Mouse (Mus musculus): ENCODE data around the gene Mid1ip1.

Gene Mid1ip1

DNA sequence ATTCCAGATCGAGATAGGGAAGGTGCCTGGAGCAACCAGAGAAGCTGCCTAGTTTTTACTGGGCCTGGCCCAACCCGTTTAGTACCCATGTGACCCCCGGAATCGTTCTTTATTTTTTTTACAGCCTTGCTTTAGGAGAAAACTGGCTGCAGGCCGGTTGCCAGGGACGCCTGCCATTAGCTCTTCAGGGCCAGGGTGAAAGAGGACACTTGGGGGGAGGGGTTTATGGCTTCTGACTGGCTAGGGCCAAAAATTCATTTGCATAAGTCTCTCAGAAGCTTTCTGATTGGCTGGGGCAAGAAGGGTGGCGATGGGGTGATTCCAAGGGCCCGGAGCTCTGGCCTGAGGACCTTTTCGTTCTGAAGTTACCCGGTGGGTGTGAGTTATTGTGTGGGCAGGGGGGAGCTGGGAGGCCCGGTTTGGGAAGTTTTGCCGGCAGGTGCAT is at the start of gene Mid1ip1:
Gene Mid1ip1 (plus strand): TSS at position 318 of the 445 bp plus-strand sequence.
- DNase-seq (ENCODE audit: low spot score in 2 of 2): peak; percentile 25 to 32

DNA sequence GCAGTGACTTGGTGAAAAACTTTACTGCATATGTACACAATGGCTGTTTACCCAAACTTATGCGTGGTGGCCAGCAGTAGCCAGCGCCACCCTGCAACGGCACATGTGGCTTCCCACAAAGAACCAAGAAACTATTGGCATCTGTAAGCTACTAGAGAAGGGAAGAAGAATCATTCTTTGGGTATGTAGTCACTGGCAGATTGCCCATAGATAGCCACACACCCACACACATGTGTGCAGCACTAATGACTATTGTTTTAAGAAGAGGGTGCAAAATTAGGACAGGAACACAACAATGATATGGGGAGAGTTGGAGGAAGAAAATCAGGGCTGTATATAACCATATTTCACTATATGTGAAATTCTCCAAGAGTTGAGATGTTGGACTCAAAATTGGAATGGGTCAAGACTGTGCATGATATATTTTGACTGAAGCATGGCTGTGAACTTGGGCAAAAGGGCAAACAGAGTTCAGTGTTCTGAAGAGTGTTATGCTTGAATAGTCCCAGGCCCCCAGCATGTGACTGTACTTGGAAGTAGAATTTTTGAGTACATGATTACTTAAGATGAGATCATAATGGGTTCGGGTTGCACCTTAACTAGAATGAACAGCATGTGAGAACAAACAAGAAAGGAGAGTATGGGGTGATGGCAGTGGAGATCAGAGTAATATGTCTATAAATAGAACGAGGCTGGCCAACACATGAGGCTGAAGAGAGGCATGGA is 20.2 kb upstream of the Mid1ip1 start:
- no peak for DNase-seq (ENCODE audit: low spot score in 2 of 2)

DNA sequence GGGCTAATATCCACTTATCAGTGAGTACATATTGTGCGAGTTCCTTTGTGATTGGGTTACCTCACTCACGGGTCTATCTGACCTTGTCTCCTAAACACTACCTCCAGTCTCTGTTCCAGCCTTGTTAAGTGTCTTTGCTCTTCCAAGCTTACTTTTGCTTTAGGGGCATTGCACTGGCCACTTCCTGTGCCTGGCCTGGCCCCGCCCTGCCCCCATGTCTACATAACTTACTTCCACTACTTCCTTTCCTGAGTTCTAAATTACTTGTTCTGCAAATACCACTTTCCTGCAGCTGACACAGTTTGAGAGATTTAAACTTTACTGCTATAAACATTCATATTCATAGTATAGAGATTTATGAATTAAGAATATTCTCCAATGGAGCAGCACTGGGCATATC is 8.1 kb upstream of the Mid1ip1 start:
- no peak for DNase-seq (ENCODE audit: low spot score in 2 of 2)

DNA sequence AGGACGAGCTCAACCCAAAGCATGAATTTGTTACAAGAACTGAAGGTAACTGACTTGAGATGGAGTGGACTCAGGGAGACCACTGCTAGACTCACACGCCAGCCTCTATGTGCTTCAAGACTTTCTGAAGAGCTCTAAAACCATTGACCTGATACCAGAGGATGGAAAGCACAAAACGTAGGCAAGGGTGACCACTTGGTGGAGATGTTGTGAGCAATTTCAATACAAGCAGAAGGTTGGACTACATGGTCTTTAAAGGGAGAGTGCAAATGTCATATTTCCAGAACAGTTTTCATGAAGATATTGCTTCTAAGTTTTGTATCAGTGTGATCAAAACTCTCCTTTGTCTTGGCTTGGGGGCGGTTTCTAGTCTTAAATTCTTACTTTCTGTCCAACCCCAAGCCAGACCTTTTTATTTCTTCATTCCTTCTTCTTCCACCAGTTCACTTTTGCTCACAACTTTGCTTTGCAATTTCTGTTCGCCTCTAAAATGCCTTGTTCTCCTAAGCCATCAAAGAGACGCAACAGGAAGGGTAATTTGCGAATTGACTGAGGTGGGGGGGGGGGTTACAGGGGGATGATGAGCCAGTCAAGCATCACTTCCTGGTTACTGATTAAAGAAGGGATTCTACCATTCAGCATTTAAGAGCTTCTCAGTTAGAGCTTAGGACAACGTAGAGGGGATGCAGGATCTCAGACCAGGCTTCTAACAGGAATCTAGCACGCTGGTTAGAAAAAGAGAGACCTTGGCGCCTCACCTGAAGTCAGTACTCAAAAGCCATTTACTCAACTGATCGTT is 775 bp upstream of the Mid1ip1 start:
- DNase-seq (ENCODE audit: low spot score in 2 of 2): no peak

DNA sequence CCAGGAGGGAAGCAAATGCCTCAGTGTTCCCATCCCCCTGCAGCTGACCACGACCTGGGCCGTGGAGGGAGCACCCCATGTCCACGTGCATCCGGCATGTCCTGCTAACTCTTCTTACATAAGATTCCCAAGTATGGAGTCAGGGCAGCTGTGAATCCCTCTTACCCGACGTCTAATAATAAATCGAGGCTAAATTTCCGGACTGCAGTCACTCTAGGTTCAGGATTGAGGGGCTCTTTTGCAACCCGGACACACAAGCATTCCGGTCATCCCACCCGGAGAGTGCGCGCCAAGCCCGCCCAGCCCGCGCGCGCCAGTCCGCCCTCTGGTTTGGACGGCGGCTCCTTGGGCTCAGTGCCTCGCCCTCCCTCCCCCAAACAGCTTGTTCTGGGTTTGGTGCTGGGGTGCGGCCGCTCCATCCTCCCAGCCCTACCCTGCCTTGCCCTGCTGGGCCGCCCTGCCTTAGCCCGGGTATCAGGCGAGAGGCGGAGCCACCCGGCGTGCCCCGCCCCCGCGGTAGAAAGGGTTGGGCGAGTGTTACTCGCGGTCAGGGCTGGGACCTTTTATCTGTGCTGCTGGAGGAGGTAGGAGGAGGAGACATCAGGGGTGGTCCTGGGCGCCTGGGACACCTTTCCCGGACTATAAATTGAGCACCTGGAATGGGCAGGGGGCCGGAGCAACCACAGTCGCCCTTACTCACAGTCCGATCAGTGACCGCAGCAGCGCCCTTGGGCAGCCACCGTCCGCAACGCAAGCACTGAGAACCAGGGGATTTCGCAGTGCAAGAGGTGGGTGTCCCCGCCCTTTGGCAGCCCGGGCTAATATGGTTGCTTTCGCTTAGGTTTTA is 2.3 kb downstream of the Mid1ip1 start:
- peak; percentile 59 to 61 for DNase-seq (ENCODE audit: low spot score in 2 of 2)

DNA sequence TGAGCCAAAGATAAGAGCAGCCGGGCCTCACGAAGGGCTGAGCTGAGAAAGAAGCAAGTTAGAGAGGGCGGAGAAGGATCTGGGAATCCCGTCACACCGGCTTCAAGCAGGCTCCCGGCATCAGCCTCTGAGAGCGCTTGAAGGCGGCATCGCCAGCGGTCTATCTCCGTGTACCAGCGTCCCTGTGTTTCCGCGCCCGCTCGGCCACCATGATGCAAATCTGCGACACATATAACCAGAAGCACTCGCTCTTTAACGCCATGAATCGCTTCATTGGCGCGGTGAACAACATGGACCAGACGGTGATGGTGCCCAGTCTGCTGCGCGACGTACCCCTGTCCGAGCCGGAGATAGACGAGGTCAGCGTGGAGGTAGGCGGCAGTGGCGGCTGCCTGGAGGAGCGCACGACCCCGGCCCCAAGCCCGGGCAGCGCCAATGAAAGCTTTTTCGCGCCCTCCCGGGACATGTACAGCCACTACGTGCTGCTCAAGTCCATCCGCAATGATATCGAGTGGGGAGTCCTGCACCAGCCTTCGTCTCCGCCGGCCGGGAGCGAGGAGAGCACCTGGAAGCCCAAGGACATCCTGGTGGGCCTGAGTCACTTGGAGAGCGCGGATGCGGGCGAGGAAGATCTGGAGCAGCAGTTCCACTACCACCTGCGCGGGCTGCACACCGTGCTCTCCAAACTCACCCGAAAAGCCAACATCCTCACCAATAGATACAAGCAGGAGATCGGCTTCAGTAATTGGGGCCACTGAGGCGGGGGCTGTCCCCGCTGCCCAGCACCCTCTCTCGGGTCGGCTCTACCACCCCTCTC is 3.4 kb downstream of the Mid1ip1 start:
- peak; percentile 5 to 7 for DNase-seq (ENCODE audit: low spot score in 2 of 2)

DNA sequence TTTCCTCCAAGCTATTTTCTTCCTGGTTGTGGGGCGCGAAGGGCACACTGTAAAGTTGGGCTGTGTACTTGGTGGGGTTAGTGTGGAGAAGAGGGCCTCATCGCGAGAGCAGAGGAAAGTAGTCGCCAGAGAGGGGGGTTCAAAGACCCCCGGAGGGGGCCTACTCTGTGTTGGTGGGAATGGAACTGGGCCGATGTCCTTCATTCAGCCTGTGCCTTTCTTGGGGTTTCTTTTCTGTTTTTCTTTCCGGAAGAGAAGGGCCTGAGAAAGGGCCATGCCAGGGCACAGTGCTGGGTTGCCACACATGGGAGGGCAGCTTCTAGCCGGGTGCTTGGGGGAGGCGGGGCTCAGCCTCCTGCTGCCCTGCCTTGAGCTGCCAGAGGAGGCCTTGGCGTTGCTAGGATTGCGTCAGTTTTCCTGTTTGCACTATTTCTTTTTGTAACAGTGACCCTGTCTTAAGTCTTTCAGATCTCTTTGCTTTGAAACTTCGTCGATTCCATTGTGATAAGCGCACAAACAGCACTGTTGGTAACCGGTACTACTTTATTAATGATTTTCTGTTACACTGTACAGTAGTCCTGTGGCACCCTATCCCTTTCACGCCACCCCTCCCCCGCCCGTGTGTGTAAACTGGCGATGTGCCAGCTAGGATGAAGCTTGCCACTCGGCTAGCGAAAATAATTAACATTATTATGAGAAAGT is 4.2 kb downstream of the Mid1ip1 start:
- peak; percentile 23 to 25 for DNase-seq (ENCODE audit: low spot score in 2 of 2)

DNA sequence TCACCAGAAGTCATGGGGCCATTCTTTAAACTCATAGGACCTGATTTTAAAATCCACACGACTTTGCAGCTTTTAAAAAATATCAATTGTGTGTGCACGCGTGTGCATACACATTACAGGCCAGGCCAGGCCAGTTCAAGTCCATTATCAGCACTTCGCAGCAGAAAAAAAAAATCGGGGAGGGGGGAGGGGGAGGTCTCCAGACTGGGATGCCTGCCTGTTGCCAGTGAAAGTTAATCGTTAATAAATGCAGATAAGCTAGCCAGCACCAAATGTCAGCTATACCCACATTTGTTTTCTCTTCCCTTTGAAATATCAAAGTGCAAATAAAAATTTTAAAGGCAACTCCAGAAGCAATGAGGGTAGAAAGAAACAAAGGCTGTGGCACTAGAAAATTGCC is 5.6 kb downstream of the Mid1ip1 start:
- DNase-seq (ENCODE audit: low spot score in 2 of 2): no peak

DNA sequence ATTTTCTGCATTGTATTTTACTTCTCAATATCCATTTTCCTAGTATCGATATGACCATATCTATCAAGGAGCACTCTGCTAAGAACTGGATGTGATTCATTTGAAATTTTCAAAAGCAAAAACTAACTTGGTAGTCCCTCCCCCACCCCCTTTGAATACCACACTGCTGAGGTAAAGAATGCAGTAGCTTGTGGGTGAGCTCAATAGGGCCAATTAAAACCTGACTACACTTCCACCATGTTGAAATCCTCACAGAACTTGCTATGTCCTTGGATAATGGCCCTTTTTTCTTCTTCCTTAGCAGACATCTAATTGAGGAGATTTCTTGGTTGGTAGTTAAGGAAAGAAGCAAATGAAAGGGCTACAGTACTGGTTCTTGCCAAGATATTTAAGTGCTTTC is 9.8 kb downstream of the Mid1ip1 start:
- DNase-seq (ENCODE audit: low spot score in 2 of 2): no peak

DNA sequence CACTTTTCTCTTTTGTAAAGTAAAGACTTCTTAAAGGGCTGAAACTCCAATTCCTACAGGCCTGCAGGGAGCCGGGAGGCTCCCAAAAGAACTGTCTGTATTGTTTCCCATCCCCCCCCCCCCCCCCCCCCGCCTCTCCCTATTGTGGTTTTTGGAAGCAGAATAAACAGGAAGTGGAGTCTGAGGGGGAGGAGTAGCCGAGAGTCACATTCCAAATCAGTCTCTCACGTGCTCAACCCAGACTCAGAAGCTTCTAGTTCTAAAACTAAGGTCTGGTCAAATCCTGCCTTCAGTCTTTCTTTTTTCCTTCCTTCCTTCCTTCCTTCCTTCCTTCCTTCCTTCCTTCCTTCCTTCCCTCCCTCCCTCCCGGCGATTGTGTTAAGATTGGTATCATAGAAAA is 14.7 kb downstream of the Mid1ip1 start:
- no peak for DNase-seq (ENCODE audit: low spot score in 2 of 2)

DNA sequence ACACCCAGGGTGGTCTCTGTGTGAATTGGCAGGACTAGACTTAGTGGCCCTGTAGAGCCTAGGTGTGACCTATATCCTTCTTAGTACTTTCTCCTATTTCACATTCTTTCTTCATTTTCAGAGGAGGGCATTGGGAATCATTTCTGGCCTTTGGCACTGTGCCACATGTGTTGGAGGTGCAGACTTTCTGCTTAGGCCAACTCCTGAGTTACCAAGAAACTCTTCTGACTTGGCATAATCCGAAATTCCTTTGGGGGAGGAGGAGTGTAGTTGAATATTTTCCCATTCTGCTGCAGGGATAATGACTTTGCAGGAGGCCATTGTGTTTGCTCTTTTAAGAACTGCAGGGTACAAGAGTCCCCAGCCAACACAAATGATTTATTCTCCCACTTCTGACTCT is 19.6 kb downstream of the Mid1ip1 start:
- DNase-seq (ENCODE audit: low spot score in 2 of 2): no peak

DNA sequence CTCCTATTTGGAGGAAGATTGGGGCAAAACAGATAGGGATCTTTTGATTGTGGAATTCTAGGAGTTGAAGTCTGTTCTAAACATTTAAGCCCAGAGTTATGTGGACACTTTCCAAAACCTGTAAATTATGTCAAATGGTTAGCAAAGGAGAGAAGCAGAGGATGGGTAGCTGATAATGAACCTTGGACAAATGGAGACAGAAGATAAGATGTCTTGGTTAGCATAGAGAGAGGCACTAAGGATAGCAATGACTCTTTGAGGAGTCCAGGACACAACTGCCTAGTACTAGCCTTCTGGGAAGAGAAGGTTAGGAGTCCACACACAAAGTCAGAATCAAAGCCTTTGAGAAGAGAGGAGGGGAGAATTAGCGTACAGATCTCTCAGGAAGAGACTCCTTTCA is 20.1 kb downstream of the Mid1ip1 start:
- DNase-seq (ENCODE audit: low spot score in 2 of 2): no peak

DNA sequence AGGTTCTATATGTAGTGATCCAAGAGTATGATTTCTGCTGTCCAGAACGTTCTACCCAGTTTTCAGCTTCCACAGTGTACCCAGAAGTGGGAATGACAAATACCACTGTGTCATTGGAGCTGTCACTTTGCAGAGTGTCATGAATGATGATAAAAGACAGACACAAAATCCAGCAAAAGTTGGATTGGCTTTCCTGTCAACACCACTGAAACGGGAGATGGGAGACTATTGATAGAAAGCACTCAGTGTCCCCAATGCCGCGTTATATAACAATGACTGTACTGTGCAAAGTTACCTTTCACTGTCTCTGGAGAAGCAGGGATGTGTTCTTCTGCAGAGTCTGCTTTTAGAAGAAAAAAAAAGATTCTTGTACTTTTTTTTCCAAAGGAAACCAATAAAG is 44.1 kb downstream of the Mid1ip1 start:
- DNase-seq (ENCODE audit: low spot score in 2 of 2): no peak

DNA sequence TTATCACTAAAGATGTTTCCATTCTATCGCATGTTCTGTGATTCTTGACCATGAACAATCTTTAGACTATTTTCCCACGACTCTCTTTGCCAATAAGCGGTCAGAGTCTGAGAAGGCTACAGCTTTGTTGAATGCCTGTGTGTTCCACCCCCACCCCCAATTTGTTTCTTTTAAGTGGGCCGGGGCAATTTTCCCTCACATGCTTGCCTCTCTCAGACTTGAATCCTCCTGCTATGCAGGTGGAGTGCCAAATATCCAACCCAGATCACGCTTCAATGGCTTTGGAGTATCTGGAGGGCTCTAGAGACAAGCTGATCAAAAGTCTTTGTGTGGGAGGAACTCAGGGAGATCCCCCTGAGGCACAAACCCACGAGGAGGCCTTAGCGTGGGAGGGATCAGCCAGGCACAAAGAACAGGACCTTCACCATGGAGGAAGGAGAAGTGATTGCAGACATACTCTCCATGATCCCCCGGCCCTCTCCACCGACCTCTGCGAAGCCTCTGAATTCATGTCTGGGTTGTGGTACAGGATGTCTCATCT is 48.7 kb downstream of the Mid1ip1 start:
- no peak for DNase-seq (ENCODE audit: low spot score in 2 of 2)
